Mouse (Mus musculus) spleen, adult 2 months (tissue): Measurements from ENCODE around the gene Map3k1. TPM values are rescaled to one million over a fixed set of nuclear protein-coding genes. Genes with fewer than 3 reads are reported as not detected.

ENCODE experiments used
- DNase-seq, 2 experiments: peaks; one replicate each; pipeline versions ENCODE4 v3.0.0 to v3.0.0-alpha.2; 2012 to 2021; ENCODE audit warnings: low spot score in 2 of 2, low read depth in 1 of 2
- H3K27ac ChIP-seq: fragments of 200-500 bp; 2 replicates; pipeline ENCODE4 v1.5.1; 2012; ENCODE audit warnings: low read length, inconsistent platforms; ENCODE audit not compliant: insufficient read depth
- H3K27me3 ChIP-seq: fragments of 200-500 bp; 2 replicates; pipeline ENCODE4 v1.6.1; 2012; ENCODE audit warnings: mild to moderate bottlenecking, moderate library complexity, low read length, inconsistent platforms; ENCODE audit not compliant: control insufficient read depth, insufficient read depth
- H3K36me3 ChIP-seq: fragments of 200-500 bp; 2 replicates; pipeline ENCODE4 v1.6.1; 2012; ENCODE audit warnings: mild to moderate bottlenecking, low read length, inconsistent platforms; ENCODE audit not compliant: control insufficient read depth, insufficient read depth
- H3K4me1 ChIP-seq: fragments of 200-500 bp; 2 replicates; pipeline ENCODE4 v1.6.1; 2011; ENCODE audit warnings: inconsistent platforms; ENCODE audit not compliant: control insufficient read depth, insufficient read depth, insufficient read length
- H3K4me3 ChIP-seq: fragments of 200-500 bp; 2 replicates; pipeline ENCODE4 v1.5.1; 2011; ENCODE audit warnings: mild to moderate bottlenecking, inconsistent platforms; ENCODE audit not compliant: insufficient read depth, insufficient read length; ENCODE audit errors: extremely low read depth
- CTCF ChIP-seq: fragments of 200-500 bp; IDR thresholded peaks from 2 replicates; pipeline ENCODE4 v1.5.1; 2011; ENCODE audit warnings: mild to moderate bottlenecking, inconsistent platforms; ENCODE audit not compliant: insufficient read depth, insufficient read length, insufficient replicate concordance; ENCODE audit errors: extremely low read depth
- POLR2A ChIP-seq: fragments of 200-500 bp; IDR thresholded peaks from 2 replicates; pipeline ENCODE4 v1.6.1; 2011; ENCODE audit warnings: low read depth, low read length, inconsistent platforms
- WGBS: fragments of 180-500 bp; shearing (Covaris S2); methylation state at CpG from one replicate; pipeline ENCODE4 v1.1.7; 2018; 5-methylcytosine and 5-hydroxymethylcytosine counted together
- polyA plus RNA-seq: library from polyadenylated mRNA; depleted of rRNA; stranded (reverse); fragments of >200 nt; gene quantifications from 2 replicates; pipeline ENCODE4 v1.2.3, GENCODE M21; 2012

The Map3k1 gene
- polyA plus RNA-seq, 1 experiment, result 45.1 TPM

DNA sequence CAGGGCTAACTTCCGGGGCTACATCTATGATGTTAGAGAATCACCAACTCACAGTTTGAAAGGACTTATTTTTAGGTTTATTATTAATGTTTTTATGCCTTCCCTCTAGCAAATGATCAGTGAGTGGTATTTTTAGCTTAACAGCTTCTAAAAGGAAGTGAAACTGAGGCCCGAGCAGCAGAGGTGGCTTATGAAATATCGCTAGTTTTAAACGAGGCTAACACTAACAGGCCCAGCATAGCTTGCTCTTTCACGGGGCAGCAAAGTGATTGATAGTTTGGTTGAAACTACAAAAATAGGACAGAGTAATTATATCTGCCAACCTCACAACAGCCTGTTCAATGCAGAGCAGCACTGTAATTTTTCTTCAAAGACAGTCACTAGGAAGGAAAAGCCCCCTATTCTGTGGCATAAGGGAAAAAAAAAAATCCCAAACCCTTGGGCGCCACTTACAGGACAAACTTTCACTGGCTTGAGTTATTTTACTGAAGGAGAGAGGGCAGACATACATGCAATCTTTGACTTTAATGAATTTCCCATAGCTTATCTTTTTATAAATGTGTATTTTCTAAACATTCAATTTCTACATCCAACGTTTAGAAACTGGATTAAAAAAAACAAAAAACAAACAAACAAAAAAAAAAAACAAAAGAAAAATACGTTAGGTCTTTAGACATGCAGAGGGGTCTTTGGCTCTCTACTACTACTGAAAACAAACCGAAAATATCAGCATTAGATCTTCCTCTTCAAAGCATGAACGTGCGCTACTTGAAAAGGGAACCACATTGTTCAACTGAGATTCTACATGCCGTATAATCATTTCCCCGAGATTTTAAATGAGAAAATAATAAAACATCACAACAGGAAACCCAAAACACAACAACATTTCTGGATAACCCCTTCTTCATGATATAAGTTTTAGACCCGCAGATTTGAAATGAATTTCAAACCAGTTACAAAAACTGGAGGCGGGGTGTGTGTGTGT is 2.8 kb downstream of the Map3k1 start:
- Histone ChIP-seq H3K27me3 (no peaks in the 10 kb centered on the region; the same call in 1 of the 2 replicates), H3K4me3 (peak overlapping the region; percentile 6; the same call in 1 of the 2 replicates), H3K36me3 (no peaks in the 10 kb centered on the region), H3K4me1 (peaks cover 41% of the 10 kb centered on the region; the same call in 1 of the 2 replicates), H3K27ac (peak overlapping the region; percentile 85)
- WGBS, result 6% methylated on average over 15 of the region's 15 CpGs
- no peak for TF ChIP-seq POLR2A
- TF ChIP-seq CTCF, result no peak
- DNase-seq, result peak; percentile 46 to 70

DNA sequence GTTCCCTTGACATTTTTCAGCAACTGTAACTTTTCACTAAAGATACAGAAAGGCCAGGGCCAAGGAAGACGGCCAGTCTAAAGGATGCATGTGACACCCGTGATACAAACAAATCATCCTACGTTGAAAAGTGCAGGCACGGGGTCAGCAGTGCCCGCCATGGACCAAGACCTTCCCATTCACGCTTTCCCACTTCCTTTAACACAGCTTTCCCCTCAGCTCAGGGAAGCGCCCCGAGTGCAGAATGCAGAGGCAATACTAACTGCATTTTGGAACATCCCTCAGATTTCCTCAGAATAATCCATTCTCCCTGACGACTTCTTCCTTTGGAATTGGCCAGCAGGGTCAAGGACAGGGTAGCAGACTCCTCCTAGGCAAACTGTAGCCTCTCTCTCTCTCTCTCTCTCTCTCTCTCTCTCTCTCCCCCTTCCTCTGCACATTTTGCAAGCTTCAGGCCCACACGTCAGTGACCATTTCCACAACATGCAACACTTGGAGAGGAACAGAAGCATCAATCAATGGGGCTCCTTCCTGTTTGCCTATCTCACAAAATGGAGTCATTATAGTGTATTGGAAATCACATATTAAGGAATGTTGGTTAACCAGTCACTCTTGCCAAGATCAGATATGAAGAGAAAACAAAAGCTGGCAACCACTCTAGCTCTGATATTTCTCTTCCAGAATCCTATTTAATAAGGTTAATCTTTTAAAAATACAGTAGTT is 3.7 kb downstream of the Map3k1 start:
- Histone ChIP-seq H3K4me3 (peak overlapping the region; percentile 25; the same call in 1 of the 2 replicates), H3K27ac (peak overlapping the region; percentile 85), H3K36me3 (no peaks in the 10 kb centered on the region), H3K27me3 (no peaks in the 10 kb centered on the region; the same call in 1 of the 2 replicates), H3K4me1 (peaks cover 47% of the 10 kb centered on the region; the same call in 1 of the 2 replicates)
- no peak for DNase-seq
- no peak for TF ChIP-seq CTCF
- no peak for TF ChIP-seq POLR2A
- 24% methylated on average over 10 of the region's 10 CpGs for WGBS

DNA sequence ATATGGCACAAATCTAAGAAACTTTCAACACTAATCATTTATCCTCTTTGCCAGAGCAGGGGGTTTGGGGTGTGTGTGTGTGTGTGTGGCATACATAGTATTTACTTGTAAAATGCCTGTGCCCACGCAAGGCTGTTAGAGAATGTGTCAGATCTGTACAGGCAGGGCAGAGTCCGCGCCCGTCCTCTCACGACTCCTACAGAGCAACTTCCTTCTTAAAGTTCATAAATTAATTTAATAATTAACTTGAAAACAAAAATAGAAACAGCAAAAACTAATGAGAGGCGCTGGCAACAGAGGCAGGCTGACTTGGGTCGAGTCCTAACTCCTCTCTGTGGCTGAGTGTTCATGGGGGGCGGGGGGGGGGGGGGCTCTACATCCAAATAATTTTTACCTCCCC is 4.6 kb downstream of the Map3k1 start:
- TF ChIP-seq CTCF, result no peak
- TF ChIP-seq POLR2A, result no peak
- Histone ChIP-seq H3K4me1 (peaks cover 48% of the 10 kb centered on the region; the same call in 1 of the 2 replicates), H3K27me3 (no peaks in the 10 kb centered on the region; the same call in 1 of the 2 replicates), H3K27ac (0 out of 2 replicates have a peak overlapping the region, but pooled peaks have one; percentile 20), H3K4me3 (no peak overlapping the region), H3K36me3 (no peaks in the 10 kb centered on the region)
- DNase-seq, result no peak
- 39% methylated on average over 8 of the region's 8 CpGs for WGBS

DNA sequence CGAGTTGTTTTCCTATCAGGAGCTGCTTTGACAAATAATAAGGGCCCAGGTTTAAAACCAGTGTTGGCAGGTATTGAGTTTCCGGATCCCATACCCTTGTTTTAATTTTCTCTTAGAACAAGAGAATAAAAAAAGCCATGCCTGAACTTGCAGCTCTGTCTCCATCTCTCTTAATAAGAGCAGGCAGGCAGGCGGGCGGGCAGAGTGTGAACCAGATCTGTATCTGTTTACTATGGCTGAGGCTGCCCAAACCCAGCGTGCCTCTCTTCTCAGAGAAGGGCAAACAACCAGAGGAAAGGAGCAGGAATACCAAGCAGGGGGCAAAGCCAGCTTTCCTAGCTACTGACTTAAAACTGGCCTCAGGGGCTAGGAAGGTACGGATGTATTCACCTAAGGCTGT is 5.3 kb downstream of the Map3k1 start:
- no peak for TF ChIP-seq POLR2A
- no peak for TF ChIP-seq CTCF
- peak overlapping the region; percentile 35 for H3K27ac ChIP-seq
- WGBS, result 65% methylated on average over 6 of the region's 6 CpGs
- no peaks in the 10 kb centered on the region; the same call in 1 of the 2 replicates for H3K27me3 ChIP-seq
- peaks cover 54% of the 10 kb centered on the region; the same call in 1 of the 2 replicates for H3K4me1 ChIP-seq
- no peak for DNase-seq
- H3K36me3 ChIP-seq, result no peaks in the 10 kb centered on the region
- no peak overlapping the region for H3K4me3 ChIP-seq

DNA sequence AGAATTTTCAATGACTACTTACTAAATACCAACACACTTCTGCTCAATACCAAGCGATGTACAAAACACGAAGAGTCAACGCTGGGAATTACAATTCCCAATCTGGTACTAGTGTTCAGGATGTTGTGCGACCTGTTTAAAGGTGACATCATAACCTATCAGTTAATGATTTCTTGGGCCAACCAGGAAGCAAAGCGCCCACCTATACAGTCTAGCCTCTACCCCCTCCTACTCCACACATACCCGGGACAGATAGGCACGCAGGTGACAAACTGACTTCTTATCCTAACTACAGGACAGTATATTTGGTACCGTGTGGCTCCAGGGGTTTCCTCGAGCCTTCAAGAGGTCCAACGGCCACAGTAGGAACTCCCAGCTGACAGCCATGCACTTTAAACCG is 5.9 kb downstream of the Map3k1 start:
- no peaks in the 10 kb centered on the region for H3K27me3 ChIP-seq
- TF ChIP-seq CTCF (no peak), POLR2A (no peak)
- H3K36me3 ChIP-seq, result no peaks in the 10 kb centered on the region
- peaks cover 60% of the 10 kb centered on the region; the same call in 1 of the 2 replicates for H3K4me1 ChIP-seq
- DNase-seq, result no peak
- H3K4me3 ChIP-seq, result no peak overlapping the region
- H3K27ac ChIP-seq, result no peak overlapping the region
- WGBS, result 81% methylated on average over 11 of the region's 11 CpGs

DNA sequence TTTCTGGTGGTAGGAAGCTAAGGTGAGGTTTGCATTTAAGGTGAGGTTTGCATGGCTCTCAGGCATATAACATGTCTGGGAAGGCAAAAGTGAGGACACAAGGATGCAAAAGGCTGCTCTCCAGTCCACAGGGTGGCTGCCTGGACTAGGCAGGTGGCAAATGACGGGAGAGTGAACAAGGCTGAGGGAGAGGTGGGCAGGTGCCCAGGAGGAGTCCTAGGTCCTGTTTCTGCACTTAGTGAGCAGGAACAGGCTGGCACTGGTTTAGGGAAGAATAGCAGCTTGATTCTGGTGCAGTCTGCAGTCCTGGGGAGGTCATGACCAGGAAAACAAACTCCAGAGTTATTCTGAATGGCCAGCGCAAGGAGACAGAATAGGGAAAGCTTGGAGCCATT is 6.5 kb downstream of the Map3k1 start:
- Histone ChIP-seq H3K27me3 (no peaks in the 10 kb centered on the region), H3K27ac (0 out of 2 replicates have a peak overlapping the region, but pooled peaks have one; percentile 19), H3K4me3 (no peak overlapping the region), H3K36me3 (no peaks in the 10 kb centered on the region), H3K4me1 (peaks cover 67% of the 10 kb centered on the region; the same call in 1 of the 2 replicates)
- TF ChIP-seq CTCF, result no peak
- TF ChIP-seq POLR2A, result no peak
- no peak for DNase-seq
- 63% methylated on average over 2 of the region's 2 CpGs for WGBS
